Mouse (Mus musculus): ENCODE results near the gene Tmem151b. TPM values are rescaled to one million over a fixed set of nuclear protein-coding genes. Genes with fewer than 3 reads are reported as not detected.

Tmem151b gene
- polyA plus RNA-seq, 1 experiment from 2014 or later = 5.6 TPM

- 64% methylated on average over 23 of the region's 23 CpGs for WGBS
- H3K4me3 ChIP-seq (ENCODE audit: low read depth, low read length) = no peak overlapping the region
- H3K9ac ChIP-seq (ENCODE audit: low read depth, low read length) = no peak overlapping the region
- no peaks in the 10 kb centered on the region for H3K36me3 ChIP-seq (ENCODE audit: control insufficient read depth, insufficient read depth, low read length)
- H3K4me2 ChIP-seq (replicated peaks; ENCODE audit: low read depth, low read length) = no peak overlapping the region
- DNase-seq (ENCODE audit: low spot score) = no peak
- H3K27me3 ChIP-seq (ENCODE audit: control insufficient read depth, insufficient read depth, low read length) = no peaks in the 10 kb centered on the region
- no peak for ATAC-seq (ENCODE audit: low FRiP score)
- 0 out of 2 replicates have a peak, but pooled peaks cover 4% of the 10 kb centered on the region for H3K4me1 ChIP-seq (replicated peaks; ENCODE audit: control insufficient read depth, insufficient read depth, low read length)
- H3K27ac ChIP-seq (ENCODE audit: low read depth, low read length) = peak overlapping the region; percentile 39
- H3K9me3 ChIP-seq (ENCODE audit: control insufficient read depth, low read length) = no peaks in the 10 kb centered on the region
These were observed 36.4 kb upstream of the Tmem151b start for GRCm38 (mm10) chr17:45585725-45586448.

GRCm38 (mm10) chr17:45584939-45585678 is 35.6 kb upstream of the Tmem151b start:
- Histone ChIP-seq H3K9ac (ENCODE audit: low read depth, low read length) (no peak overlapping the region), H3K4me3 (ENCODE audit: low read depth, low read length) (no peak overlapping the region), H3K4me2 (replicated peaks; ENCODE audit: low read depth, low read length) (no peak overlapping the region), H3K36me3 (ENCODE audit: control insufficient read depth, insufficient read depth, low read length) (no peaks in the 10 kb centered on the region), H3K27ac (ENCODE audit: low read depth, low read length) (peak overlapping the region; percentile 37), H3K9me3 (ENCODE audit: control insufficient read depth, low read length) (no peaks in the 10 kb centered on the region), H3K27me3 (ENCODE audit: control insufficient read depth, insufficient read depth, low read length) (no peaks in the 10 kb centered on the region), H3K4me1 (replicated peaks; ENCODE audit: control insufficient read depth, insufficient read depth, low read length) (0 out of 2 replicates have a peak, but pooled peaks cover 4% of the 10 kb centered on the region)
- 14% methylated on average over 14 of the region's 14 CpGs for WGBS
- peak; percentile 75 for ATAC-seq (ENCODE audit: low FRiP score)
- peak; percentile 90 for DNase-seq (ENCODE audit: low spot score)

DNA sequence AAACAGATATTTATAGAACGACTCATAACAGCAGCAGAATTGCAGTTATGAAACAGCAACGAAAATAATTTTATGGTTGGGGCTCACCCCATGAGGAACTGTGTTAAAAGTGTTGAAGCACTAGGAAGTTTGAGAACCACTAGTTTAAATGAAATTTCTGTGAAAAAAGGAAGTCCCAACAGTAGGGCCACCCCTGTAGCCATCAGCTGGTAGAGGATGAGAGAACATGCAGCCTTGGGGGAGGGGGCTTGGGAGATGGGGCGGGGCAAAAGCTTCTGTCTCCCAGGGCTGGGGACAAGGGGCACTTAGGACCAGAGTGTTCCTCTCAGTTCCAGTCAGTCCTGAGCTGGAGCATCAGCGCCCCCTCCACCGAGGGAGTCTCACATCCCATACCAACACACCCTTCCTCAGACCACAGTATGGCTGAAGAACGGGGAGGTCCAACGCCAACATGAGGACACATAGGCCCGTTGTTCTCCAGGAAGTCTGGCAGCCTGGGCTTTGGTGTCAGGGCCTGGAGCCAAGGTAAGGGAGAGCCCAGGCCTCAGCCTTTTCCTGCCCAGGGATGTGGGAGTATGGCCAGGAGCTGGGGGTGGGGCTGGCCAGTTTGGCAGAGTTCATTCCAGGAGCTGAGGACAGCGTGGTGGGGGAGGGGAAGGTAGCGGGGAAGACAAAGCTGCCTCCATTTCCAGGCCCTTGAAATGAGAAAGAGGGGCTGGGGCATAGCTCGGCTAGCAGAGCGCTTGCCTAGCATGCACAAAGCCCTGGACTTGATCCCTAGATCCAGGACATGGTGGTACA is 34.8 kb upstream of the Tmem151b start:
- DNase-seq (ENCODE audit: low spot score) = no peak
- no peaks in the 10 kb centered on the region for H3K27me3 ChIP-seq (ENCODE audit: control insufficient read depth, insufficient read depth, low read length)
- 0 out of 2 replicates have a peak, but pooled peaks cover 4% of the 10 kb centered on the region for H3K4me1 ChIP-seq (replicated peaks; ENCODE audit: control insufficient read depth, insufficient read depth, low read length)
- peak; percentile 17; the same call in 1 of the 2 replicates for ATAC-seq (ENCODE audit: low FRiP score)
- no peak overlapping the region for H3K9ac ChIP-seq (ENCODE audit: low read depth, low read length)
- no peak overlapping the region for H3K4me3 ChIP-seq (ENCODE audit: low read depth, low read length)
- no peaks in the 10 kb centered on the region for H3K36me3 ChIP-seq (ENCODE audit: control insufficient read depth, insufficient read depth, low read length)
- H3K9me3 ChIP-seq (ENCODE audit: control insufficient read depth, low read length) = no peaks in the 10 kb centered on the region
- no peak overlapping the region for H3K4me2 ChIP-seq (replicated peaks; ENCODE audit: low read depth, low read length)
- 0 out of 2 replicates have a peak overlapping the region, but pooled peaks have one; percentile 37 for H3K27ac ChIP-seq (ENCODE audit: low read depth, low read length)
- 48% methylated on average over 12 of the region's 12 CpGs for WGBS

DNA sequence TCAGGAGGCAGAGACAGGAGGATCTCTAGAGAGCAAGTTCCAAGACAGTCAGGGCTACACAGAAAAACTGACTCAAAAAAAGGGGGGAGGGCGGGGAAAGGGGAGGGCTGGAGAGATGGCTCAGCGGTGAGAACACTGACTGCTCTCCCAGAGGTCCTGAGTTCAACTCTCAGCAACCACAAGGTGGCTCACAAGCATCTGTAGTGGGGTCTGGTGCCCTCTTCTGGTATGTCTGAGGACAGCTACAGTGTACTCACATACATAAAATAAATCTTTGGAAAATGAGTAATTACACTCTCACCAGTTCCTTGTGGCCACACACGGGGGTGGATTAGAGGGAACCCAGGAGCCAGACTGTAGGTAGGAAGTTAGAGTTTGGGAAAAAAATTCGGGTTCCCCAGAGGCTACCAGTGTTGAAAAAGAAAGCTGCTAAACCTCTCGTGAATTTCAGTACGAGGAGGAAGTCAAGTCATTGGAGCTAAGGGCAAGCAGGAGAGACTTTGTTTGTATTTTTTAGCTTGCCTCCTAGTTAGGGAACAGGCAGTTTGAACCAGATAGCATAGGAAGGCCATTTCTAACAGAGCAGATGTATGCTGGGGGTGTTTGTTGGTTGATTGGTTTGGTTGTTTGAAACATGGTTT is 33.4 kb upstream of the Tmem151b start:
- 0 out of 2 replicates have a peak, but pooled peaks cover 4% of the 10 kb centered on the region for H3K4me1 ChIP-seq (replicated peaks; ENCODE audit: control insufficient read depth, insufficient read depth, low read length)
- H3K9me3 ChIP-seq (ENCODE audit: control insufficient read depth, low read length) = no peaks in the 10 kb centered on the region
- H3K27ac ChIP-seq (ENCODE audit: low read depth, low read length) = no peak overlapping the region
- H3K27me3 ChIP-seq (ENCODE audit: control insufficient read depth, insufficient read depth, low read length) = no peaks in the 10 kb centered on the region
- H3K9ac ChIP-seq (ENCODE audit: low read depth, low read length) = no peak overlapping the region
- WGBS = 72% methylated on average over 6 of the region's 6 CpGs
- no peak overlapping the region for H3K4me3 ChIP-seq (ENCODE audit: low read depth, low read length)
- ATAC-seq (ENCODE audit: low FRiP score) (no peak), DNase-seq (ENCODE audit: low spot score) (no peak)
- no peak overlapping the region for H3K4me2 ChIP-seq (replicated peaks; ENCODE audit: low read depth, low read length)
- no peaks in the 10 kb centered on the region for H3K36me3 ChIP-seq (ENCODE audit: control insufficient read depth, insufficient read depth, low read length)

- H3K27me3 ChIP-seq (ENCODE audit: control insufficient read depth, insufficient read depth, low read length) = no peaks in the 10 kb centered on the region
- ATAC-seq (ENCODE audit: low FRiP score) (no peak), DNase-seq (ENCODE audit: low spot score) (no peak)
- no peak overlapping the region for H3K4me2 ChIP-seq (replicated peaks; ENCODE audit: low read depth, low read length)
- H3K4me1 ChIP-seq (replicated peaks; ENCODE audit: control insufficient read depth, insufficient read depth, low read length) = 0 out of 2 replicates have a peak, but pooled peaks cover 4% of the 10 kb centered on the region
- H3K9ac ChIP-seq (ENCODE audit: low read depth, low read length) = no peak overlapping the region
- no peaks in the 10 kb centered on the region for H3K36me3 ChIP-seq (ENCODE audit: control insufficient read depth, insufficient read depth, low read length)
- no peaks in the 10 kb centered on the region for H3K9me3 ChIP-seq (ENCODE audit: control insufficient read depth, low read length)
- WGBS = 91% methylated on average over 6 of the region's 6 CpGs
- no peak overlapping the region for H3K27ac ChIP-seq (ENCODE audit: low read depth, low read length)
- H3K4me3 ChIP-seq (ENCODE audit: low read depth, low read length) = no peak overlapping the region
These were observed 32.7 kb upstream of the Tmem151b start for GRCm38 (mm10) chr17:45582188-45582587.

DNA sequence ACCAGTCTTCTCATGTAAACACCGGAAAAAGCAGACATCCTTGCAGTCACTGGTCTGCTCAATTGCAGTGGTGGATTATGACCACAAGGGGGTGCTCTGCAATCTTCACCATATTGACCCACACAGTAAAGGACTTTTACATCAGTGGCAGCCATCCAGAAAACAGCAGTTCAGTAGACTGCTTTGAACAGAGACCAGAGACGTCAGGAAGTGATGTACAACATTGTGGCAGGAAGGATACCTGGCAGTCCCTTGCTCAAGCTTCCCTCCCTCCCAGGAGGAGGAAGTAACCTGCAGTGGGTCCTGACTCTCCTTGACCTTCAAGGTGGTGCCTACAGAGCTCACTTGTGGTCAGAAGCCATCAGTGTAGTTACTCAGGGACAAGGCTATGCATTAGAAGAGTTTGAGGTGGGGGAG is 32.1 kb upstream of the Tmem151b start:
- H3K36me3 ChIP-seq (ENCODE audit: control insufficient read depth, insufficient read depth, low read length) = no peaks in the 10 kb centered on the region
- 0 out of 2 replicates have a peak, but pooled peaks cover 4% of the 10 kb centered on the region for H3K4me1 ChIP-seq (replicated peaks; ENCODE audit: control insufficient read depth, insufficient read depth, low read length)
- WGBS = 21% methylated on average over 2 of the region's 2 CpGs
- H3K9me3 ChIP-seq (ENCODE audit: control insufficient read depth, low read length) = no peaks in the 10 kb centered on the region
- H3K4me2 ChIP-seq (replicated peaks; ENCODE audit: low read depth, low read length) = no peak overlapping the region
- H3K9ac ChIP-seq (ENCODE audit: low read depth, low read length) = no peak overlapping the region
- peak; percentile 28; the same call in 1 of the 2 replicates for ATAC-seq (ENCODE audit: low FRiP score)
- DNase-seq (ENCODE audit: low spot score) = peak; percentile 80
- H3K27ac ChIP-seq (ENCODE audit: low read depth, low read length) = no peak overlapping the region
- H3K27me3 ChIP-seq (ENCODE audit: control insufficient read depth, insufficient read depth, low read length) = no peaks in the 10 kb centered on the region
- H3K4me3 ChIP-seq (ENCODE audit: low read depth, low read length) = no peak overlapping the region

DNA sequence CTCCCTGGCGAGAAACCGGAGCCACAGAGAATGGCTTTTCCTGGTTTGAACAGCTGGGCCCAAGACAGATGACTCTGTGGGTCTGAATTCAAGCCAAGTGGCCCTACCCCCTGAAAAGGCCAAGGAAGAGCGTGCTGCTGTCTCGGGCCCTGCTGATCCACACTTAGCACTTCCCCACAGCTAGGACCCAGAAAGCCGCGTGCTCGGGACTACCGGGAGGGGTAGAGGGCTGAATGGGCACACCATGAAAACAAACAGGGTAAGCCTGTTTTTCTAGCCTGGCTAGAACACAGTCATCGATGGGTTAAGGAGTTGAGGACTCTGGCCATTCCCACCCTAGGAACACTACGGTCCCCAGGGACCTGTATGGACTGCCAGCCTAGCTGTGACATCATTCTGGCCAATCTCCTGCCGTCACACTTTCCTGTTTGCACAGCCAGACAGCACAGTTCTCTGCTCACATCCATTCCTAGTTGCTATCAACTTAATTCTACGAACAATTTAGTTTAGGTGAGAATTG is 31.5 kb upstream of the Tmem151b start:
- WGBS = 47% methylated on average over 12 of the region's 12 CpGs
- DNase-seq (ENCODE audit: low spot score) = peak; percentile 41
- Histone ChIP-seq H3K9ac (ENCODE audit: low read depth, low read length) (no peak overlapping the region), H3K4me2 (replicated peaks; ENCODE audit: low read depth, low read length) (no peak overlapping the region), H3K27ac (ENCODE audit: low read depth, low read length) (no peak overlapping the region), H3K4me1 (replicated peaks; ENCODE audit: control insufficient read depth, insufficient read depth, low read length) (0 out of 2 replicates have a peak, but pooled peaks cover 4% of the 10 kb centered on the region), H3K36me3 (ENCODE audit: control insufficient read depth, insufficient read depth, low read length) (no peaks in the 10 kb centered on the region), H3K4me3 (ENCODE audit: low read depth, low read length) (no peak overlapping the region), H3K9me3 (ENCODE audit: control insufficient read depth, low read length) (no peaks in the 10 kb centered on the region), H3K27me3 (ENCODE audit: control insufficient read depth, insufficient read depth, low read length) (no peaks in the 10 kb centered on the region)
- ATAC-seq (ENCODE audit: low FRiP score) = no peak

DNA sequence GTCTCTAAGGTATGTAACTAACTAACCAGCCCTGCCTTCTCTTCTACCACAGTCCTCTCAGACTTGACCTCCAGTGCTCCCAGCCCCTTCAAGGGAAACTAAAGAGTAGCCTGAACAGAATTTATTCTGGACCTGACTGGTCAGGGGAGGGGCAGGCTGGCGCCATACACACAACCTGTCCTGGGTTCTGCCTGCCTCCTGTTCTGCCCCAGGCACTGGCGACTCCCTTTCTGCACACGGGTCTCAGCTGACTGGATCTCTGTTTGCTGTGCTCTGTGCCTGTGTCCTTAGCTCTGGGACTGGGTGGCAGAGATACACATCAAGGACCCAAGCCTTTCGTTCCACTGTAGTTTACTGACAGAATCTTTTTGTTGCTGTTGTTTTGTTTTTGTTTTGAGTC is 30.1 kb upstream of the Tmem151b start:
- WGBS = 88% methylated on average over 4 of the region's 4 CpGs
- no peaks in the 10 kb centered on the region for H3K9me3 ChIP-seq (ENCODE audit: control insufficient read depth, low read length)
- no peak overlapping the region for H3K9ac ChIP-seq (ENCODE audit: low read depth, low read length)
- no peak overlapping the region for H3K4me2 ChIP-seq (replicated peaks; ENCODE audit: low read depth, low read length)
- H3K4me3 ChIP-seq (ENCODE audit: low read depth, low read length) = no peak overlapping the region
- DNase-seq (ENCODE audit: low spot score) = no peak
- no peaks in the 10 kb centered on the region for H3K27me3 ChIP-seq (ENCODE audit: control insufficient read depth, insufficient read depth, low read length)
- no peak for ATAC-seq (ENCODE audit: low FRiP score)
- no peaks in the 10 kb centered on the region for H3K4me1 ChIP-seq (replicated peaks; ENCODE audit: control insufficient read depth, insufficient read depth, low read length)
- H3K36me3 ChIP-seq (ENCODE audit: control insufficient read depth, insufficient read depth, low read length) = no peaks in the 10 kb centered on the region
- H3K27ac ChIP-seq (ENCODE audit: low read depth, low read length) = no peak overlapping the region

Data from hindbrain, embryonic 11.5 days (tissue).